Mouse (Mus musculus): ENCODE measurements around the gene Tial1. TPM values are rescaled to one million over a fixed set of nuclear protein-coding genes. Genes with fewer than 3 reads are reported as not detected.

Gene Tial1
- polyA plus RNA-seq, 1 experiment from 2014 or later: 38.4 TPM

DNA sequence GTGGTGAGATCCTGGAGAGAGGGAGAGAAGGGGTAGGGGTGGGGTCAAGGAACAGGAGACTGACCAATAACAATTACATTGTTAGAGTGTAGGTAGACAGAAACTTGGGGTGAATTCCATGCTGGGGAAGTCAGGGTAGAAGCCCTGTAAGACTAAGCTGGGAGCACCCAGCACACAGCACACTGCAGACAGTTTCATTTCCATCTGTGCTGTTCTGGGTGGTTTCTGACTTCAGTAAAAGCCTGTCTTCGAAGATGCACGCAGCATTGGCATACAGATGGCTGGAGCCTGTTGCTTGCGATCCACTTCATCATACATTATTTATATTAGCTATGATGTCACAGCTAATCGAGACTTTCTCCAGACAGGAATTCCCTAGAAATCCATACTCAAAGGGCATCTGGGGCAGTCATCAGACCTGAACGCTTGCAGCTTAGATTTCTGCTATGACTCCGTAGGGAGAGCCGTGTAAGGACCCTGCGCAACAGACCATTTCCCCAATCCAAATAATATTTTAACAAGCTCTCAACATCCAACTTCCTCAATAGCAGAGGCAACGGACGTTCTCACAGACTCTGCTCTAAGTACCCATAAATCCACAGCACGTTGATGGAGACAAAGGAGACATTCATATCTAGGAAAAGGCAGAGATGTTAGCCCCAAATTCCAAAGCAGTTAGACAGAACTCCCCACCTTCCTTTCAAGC, 50.7 kb downstream of the Tial1 start:
- no peak overlapping the region for H3K4me2 ChIP-seq (ENCODE audit: low read depth, low read length)
- no peak for DNase-seq (ENCODE audit: low spot score)

DNA sequence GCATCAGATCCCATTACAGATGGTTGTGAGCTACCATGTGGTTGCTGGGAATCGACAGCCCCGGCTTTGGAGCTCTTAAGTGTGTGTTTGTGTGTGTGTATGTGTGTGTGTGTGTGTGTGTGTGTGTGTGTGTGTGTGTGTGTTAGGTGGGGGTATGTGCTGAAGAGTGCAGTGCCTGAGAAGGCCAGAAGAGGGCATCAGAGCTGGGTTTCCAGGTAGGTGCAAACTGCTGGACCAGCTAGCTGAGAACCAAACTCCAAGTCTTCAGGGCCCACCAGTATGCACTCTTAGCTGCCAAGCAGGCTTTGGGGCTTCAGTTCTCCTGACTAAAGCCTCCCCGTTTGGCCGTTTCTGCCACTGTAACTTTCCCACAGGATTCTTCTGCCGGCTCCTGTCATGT, 53.3 kb downstream of the Tial1 start:
- no peak for DNase-seq (ENCODE audit: low spot score)
- H3K4me2 ChIP-seq (ENCODE audit: low read depth, low read length): no peak overlapping the region
- no peaks in the 10 kb centered on the region for H3K27me3 ChIP-seq (replicated peaks; ENCODE audit: control insufficient read depth, insufficient read depth, low read length)
- H3K9me3 ChIP-seq (ENCODE audit: control insufficient read depth, low read length): no peaks in the 10 kb centered on the region
- WGBS: 71% methylated on average over 5 of the region's 5 CpGs
- ATAC-seq (ENCODE audit: low read depth): no peak
- H3K36me3 ChIP-seq (ENCODE audit: control insufficient read depth, insufficient read depth, low read length): no peaks in the 10 kb centered on the region
- H3K4me1 ChIP-seq (ENCODE audit: control insufficient read depth, insufficient read depth, low read length): no peaks in the 10 kb centered on the region
- H3K4me3 ChIP-seq (ENCODE audit: low read depth, low read length): no peak overlapping the region
- H3K9ac ChIP-seq (ENCODE audit: low read depth, low read length): no peak overlapping the region
- H3K27ac ChIP-seq (replicated peaks; ENCODE audit: low read depth, low read length): no peak overlapping the region

More for the DNA sequence above, 50.7 kb downstream of the Tial1 start:
- peaks cover 18% of the 10 kb centered on the region for H3K27me3 ChIP-seq (replicated peaks; ENCODE audit: control insufficient read depth, insufficient read depth, low read length)
- ATAC-seq (ENCODE audit: low read depth): no peak
- WGBS: 57% methylated on average over 11 of the region's 11 CpGs
- H3K4me3 ChIP-seq (ENCODE audit: low read depth, low read length): no peak overlapping the region
- H3K36me3 ChIP-seq (ENCODE audit: control insufficient read depth, insufficient read depth, low read length): no peaks in the 10 kb centered on the region
- no peaks in the 10 kb centered on the region for H3K4me1 ChIP-seq (ENCODE audit: control insufficient read depth, insufficient read depth, low read length)
- no peaks in the 10 kb centered on the region for H3K9me3 ChIP-seq (ENCODE audit: control insufficient read depth, low read length)
- no peak overlapping the region; the same call in 1 of the 2 replicates for H3K9ac ChIP-seq (ENCODE audit: low read depth, low read length)
- H3K27ac ChIP-seq (replicated peaks; ENCODE audit: low read depth, low read length): no peak overlapping the region

DNA sequence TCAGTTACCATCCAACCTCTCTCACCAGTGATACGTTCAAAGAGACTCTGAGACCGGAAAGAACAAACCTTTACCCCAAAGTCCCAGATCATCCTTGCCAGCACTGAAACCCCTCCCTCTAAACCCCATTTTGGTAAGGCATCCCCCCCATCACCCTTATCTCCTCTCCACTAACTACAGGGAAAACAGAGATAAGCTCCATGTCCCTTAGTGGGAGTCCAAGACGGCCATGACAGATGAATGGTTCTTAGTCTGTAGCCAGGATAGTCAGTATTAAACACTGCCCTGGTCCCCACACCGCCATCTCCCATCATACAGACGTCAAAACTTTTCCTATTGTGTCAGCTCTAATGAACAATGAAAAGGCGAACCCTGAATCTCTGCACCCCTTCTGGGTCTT, 57.5 kb downstream of the Tial1 start:
- no peaks in the 10 kb centered on the region for H3K9me3 ChIP-seq (ENCODE audit: control insufficient read depth, low read length)
- no peak overlapping the region for H3K4me3 ChIP-seq (ENCODE audit: low read depth, low read length)
- H3K4me1 ChIP-seq (ENCODE audit: control insufficient read depth, insufficient read depth, low read length): no peaks in the 10 kb centered on the region
- no peak overlapping the region for H3K9ac ChIP-seq (ENCODE audit: low read depth, low read length)
- H3K4me2 ChIP-seq (ENCODE audit: low read depth, low read length): no peak overlapping the region
- H3K36me3 ChIP-seq (ENCODE audit: control insufficient read depth, insufficient read depth, low read length): no peaks in the 10 kb centered on the region
- DNase-seq (ENCODE audit: low spot score) (no peak), ATAC-seq (ENCODE audit: low read depth) (no peak)
- no peak overlapping the region for H3K27ac ChIP-seq (replicated peaks; ENCODE audit: low read depth, low read length)
- 91% methylated on average over 6 of the region's 6 CpGs for WGBS
- H3K27me3 ChIP-seq (replicated peaks; ENCODE audit: control insufficient read depth, insufficient read depth, low read length): no peaks in the 10 kb centered on the region

DNA sequence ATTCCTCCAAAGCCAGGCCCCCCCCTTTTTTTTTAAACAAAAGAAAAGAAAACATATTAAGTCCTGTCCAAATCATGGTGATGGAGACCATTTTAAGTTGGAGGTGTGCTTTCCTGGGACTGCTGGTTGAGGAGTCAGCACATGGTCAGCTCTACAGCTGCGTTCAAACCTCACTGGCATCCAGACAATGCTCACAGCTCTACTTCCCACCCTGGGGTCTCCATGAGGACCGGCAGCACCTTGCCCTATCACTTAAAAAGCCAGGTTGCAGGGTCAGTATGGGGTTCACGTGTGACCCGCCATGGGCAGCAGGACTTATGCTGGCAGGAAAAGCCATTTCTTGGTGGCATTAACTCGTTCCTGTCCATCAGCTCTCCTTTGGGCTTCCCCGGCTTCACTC, 57.9 kb downstream of the Tial1 start:
- DNase-seq (ENCODE audit: low spot score): no peak
- H3K36me3 ChIP-seq (ENCODE audit: control insufficient read depth, insufficient read depth, low read length): no peaks in the 10 kb centered on the region
- ATAC-seq (ENCODE audit: low read depth): no peak
- no peaks in the 10 kb centered on the region for H3K9me3 ChIP-seq (ENCODE audit: control insufficient read depth, low read length)
- H3K4me1 ChIP-seq (ENCODE audit: control insufficient read depth, insufficient read depth, low read length): no peaks in the 10 kb centered on the region
- no peak overlapping the region for H3K27ac ChIP-seq (replicated peaks; ENCODE audit: low read depth, low read length)
- H3K9ac ChIP-seq (ENCODE audit: low read depth, low read length): no peak overlapping the region
- no peak overlapping the region for H3K4me3 ChIP-seq (ENCODE audit: low read depth, low read length)
- H3K27me3 ChIP-seq (replicated peaks; ENCODE audit: control insufficient read depth, insufficient read depth, low read length): no peaks in the 10 kb centered on the region
- no peak overlapping the region for H3K4me2 ChIP-seq (ENCODE audit: low read depth, low read length)
- WGBS: 77% methylated on average over 6 of the region's 6 CpGs

DNA sequence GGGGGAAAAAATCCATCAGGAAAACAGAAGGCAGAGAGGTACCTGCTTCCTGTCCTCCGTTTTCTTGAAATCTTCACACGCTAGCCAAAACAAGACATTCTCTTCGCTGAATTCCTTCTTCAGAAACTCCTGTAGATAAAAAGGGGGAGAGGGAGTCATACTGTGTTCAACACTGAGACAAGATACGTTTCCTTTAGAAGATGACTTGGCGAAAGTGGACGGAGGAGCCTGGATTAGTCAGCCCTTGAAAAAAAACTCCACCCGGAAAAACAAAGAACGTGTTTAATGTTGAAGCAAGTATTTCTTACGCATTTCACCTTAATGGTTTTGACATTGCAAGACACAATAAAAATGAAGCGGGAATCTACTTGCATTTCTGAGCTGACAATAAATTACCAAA, 58.4 kb downstream of the Tial1 start:
- Histone ChIP-seq H3K36me3 (ENCODE audit: control insufficient read depth, insufficient read depth, low read length) (no peaks in the 10 kb centered on the region), H3K9ac (ENCODE audit: low read depth, low read length) (no peak overlapping the region), H3K27ac (replicated peaks; ENCODE audit: low read depth, low read length) (no peak overlapping the region), H3K9me3 (ENCODE audit: control insufficient read depth, low read length) (no peaks in the 10 kb centered on the region), H3K4me1 (ENCODE audit: control insufficient read depth, insufficient read depth, low read length) (no peaks in the 10 kb centered on the region), H3K4me2 (ENCODE audit: low read depth, low read length) (no peak overlapping the region), H3K4me3 (ENCODE audit: low read depth, low read length) (no peak overlapping the region), H3K27me3 (replicated peaks; ENCODE audit: control insufficient read depth, insufficient read depth, low read length) (no peaks in the 10 kb centered on the region)
- ATAC-seq (ENCODE audit: low read depth) (no peak), DNase-seq (ENCODE audit: low spot score) (no peak)
- 74% methylated on average over 10 of the region's 10 CpGs for WGBS

DNA sequence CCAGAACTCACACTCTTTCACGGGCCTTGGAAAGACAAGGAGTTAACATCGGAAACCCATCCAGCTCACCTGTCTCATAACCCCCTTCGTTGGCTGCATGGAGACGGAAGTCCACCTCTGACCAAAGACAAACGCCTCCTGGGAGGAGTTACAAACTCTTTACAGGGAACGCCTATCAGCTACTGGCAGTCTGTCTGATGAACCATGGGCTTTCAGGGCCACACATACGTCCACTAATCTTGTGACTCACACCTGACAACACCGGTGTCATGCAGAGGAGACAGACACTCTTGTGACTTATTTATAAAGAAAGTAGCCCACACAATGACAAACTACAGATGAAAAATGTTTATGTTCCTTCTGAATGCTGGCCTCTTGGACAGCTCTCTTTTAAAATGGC, 58.9 kb downstream of the Tial1 start:
- Histone ChIP-seq H3K4me1 (ENCODE audit: control insufficient read depth, insufficient read depth, low read length) (no peaks in the 10 kb centered on the region), H3K4me2 (ENCODE audit: low read depth, low read length) (no peak overlapping the region), H3K4me3 (ENCODE audit: low read depth, low read length) (no peak overlapping the region), H3K27me3 (replicated peaks; ENCODE audit: control insufficient read depth, insufficient read depth, low read length) (no peaks in the 10 kb centered on the region), H3K9me3 (ENCODE audit: control insufficient read depth, low read length) (no peaks in the 10 kb centered on the region), H3K36me3 (ENCODE audit: control insufficient read depth, insufficient read depth, low read length) (no peaks in the 10 kb centered on the region), H3K27ac (replicated peaks; ENCODE audit: low read depth, low read length) (no peak overlapping the region), H3K9ac (ENCODE audit: low read depth, low read length) (no peak overlapping the region)
- ATAC-seq (ENCODE audit: low read depth) (no peak), DNase-seq (ENCODE audit: low spot score) (no peak)
- 79% methylated on average over 8 of the region's 8 CpGs for WGBS

- Histone ChIP-seq H3K4me3 (ENCODE audit: low read depth, low read length) (no peak overlapping the region), H3K36me3 (ENCODE audit: control insufficient read depth, insufficient read depth, low read length) (no peaks in the 10 kb centered on the region), H3K4me2 (ENCODE audit: low read depth, low read length) (no peak overlapping the region), H3K9me3 (ENCODE audit: control insufficient read depth, low read length) (no peaks in the 10 kb centered on the region), H3K9ac (ENCODE audit: low read depth, low read length) (no peak overlapping the region), H3K27me3 (replicated peaks; ENCODE audit: control insufficient read depth, insufficient read depth, low read length) (no peaks in the 10 kb centered on the region), H3K27ac (replicated peaks; ENCODE audit: low read depth, low read length) (no peak overlapping the region), H3K4me1 (ENCODE audit: control insufficient read depth, insufficient read depth, low read length) (no peaks in the 10 kb centered on the region)
- 70% methylated on average over 4 of the region's 4 CpGs for WGBS
- DNase-seq (ENCODE audit: low spot score) (no peak), ATAC-seq (ENCODE audit: low read depth) (no peak)
These were observed 62.9 kb downstream of the Tial1 start for GRCm38 (mm10) chr7:128398664-128399063.

GRCm38 (mm10) chr7:128397066-128397465, 64.5 kb downstream of the Tial1 start:
- no peaks in the 10 kb centered on the region for H3K9me3 ChIP-seq (ENCODE audit: control insufficient read depth, low read length)
- ATAC-seq (ENCODE audit: low read depth): no peak
- DNase-seq (ENCODE audit: low spot score): no peak
- no peak overlapping the region for H3K9ac ChIP-seq (ENCODE audit: low read depth, low read length)
- H3K4me1 ChIP-seq (ENCODE audit: control insufficient read depth, insufficient read depth, low read length): 0 out of 2 replicates have a peak, but pooled peaks cover 4% of the 10 kb centered on the region
- no peak overlapping the region for H3K27ac ChIP-seq (replicated peaks; ENCODE audit: low read depth, low read length)
- no peaks in the 10 kb centered on the region for H3K36me3 ChIP-seq (ENCODE audit: control insufficient read depth, insufficient read depth, low read length)
- no peak overlapping the region for H3K4me2 ChIP-seq (ENCODE audit: low read depth, low read length)
- no peaks in the 10 kb centered on the region for H3K27me3 ChIP-seq (replicated peaks; ENCODE audit: control insufficient read depth, insufficient read depth, low read length)
- H3K4me3 ChIP-seq (ENCODE audit: low read depth, low read length): no peak overlapping the region
- WGBS: 69% methylated on average over 2 of the region's 2 CpGs

DNA sequence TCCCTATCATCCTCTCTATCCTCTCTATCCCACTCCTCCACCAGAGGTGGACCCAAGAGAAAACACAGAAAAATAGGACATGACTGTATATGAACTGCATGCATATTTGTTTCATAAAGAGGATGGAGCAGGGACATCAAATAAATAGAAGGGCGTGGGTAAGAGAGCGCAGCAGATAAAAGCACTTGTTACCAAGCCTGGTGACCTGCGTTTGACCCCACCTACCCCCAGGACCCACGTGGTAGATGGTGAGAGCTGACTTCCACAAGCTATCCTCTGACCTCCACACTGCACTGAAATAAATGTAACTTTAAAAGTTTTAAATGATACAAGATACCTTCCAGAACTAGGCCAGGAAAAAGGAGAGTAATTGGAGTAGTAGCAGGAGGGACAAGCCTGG, 67.8 kb downstream of the Tial1 start:
- Histone ChIP-seq H3K4me1 (ENCODE audit: control insufficient read depth, insufficient read depth, low read length) (peaks cover 14% of the 10 kb centered on the region), H3K9me3 (ENCODE audit: control insufficient read depth, low read length) (no peaks in the 10 kb centered on the region), H3K4me2 (ENCODE audit: low read depth, low read length) (no peak overlapping the region), H3K27ac (replicated peaks; ENCODE audit: low read depth, low read length) (no peak overlapping the region), H3K4me3 (ENCODE audit: low read depth, low read length) (no peak overlapping the region), H3K9ac (ENCODE audit: low read depth, low read length) (no peak overlapping the region), H3K36me3 (ENCODE audit: control insufficient read depth, insufficient read depth, low read length) (no peaks in the 10 kb centered on the region), H3K27me3 (replicated peaks; ENCODE audit: control insufficient read depth, insufficient read depth, low read length) (no peaks in the 10 kb centered on the region)
- ATAC-seq (ENCODE audit: low read depth): no peak
- WGBS: 60% methylated on average over 4 of the region's 4 CpGs
- no peak for DNase-seq (ENCODE audit: low spot score)
